Mouse (Mus musculus) kidney, adult 8-10 months (tissue): ENCODE measurements around the gene Prom1.
A peak's percentile ranks its signal among the peaks of the same experiment; 100 is the strongest.
"Not testable (repeated sequence)": the region's sequence is repeated elsewhere in the genome, so short reads cannot be mapped to it uniquely, and the experiment has no call there.

Source experiments
- DNase-seq, 2 experiments: peaks; one replicate each; pipeline ENCODE4 v3.0.0; 2022

Prom1 gene

GRCm38 (mm10) chr5:44101231-44102110, at the start of gene Prom1:
Gene Prom1 (minus strand): TSS chr5:44102032.
- DNase-seq: peak; percentile 69 to 85

- DNase-seq: no peak
These were observed 45.9 kb upstream of the Prom1 start for GRCm38 (mm10) chr5:44147732-44148131.

GRCm38 (mm10) chr5:44146437-44147332, 44.9 kb upstream of the Prom1 start:
- no peak for DNase-seq

- no peak for DNase-seq
These were observed 41.8 kb upstream of the Prom1 start for GRCm38 (mm10) chr5:44143467-44144235.

- DNase-seq: no peak
These were observed 25.7 kb upstream of the Prom1 start for GRCm38 (mm10) chr5:44127487-44127886.

GRCm38 (mm10) chr5:44126574-44126973, 24.7 kb upstream of the Prom1 start:
- not testable (repeated sequence) for DNase-seq

- DNase-seq: no peak
These were observed 19.6 kb upstream of the Prom1 start for GRCm38 (mm10) chr5:44121390-44121789.

GRCm38 (mm10) chr5:44113138-44113537, 11.3 kb upstream of the Prom1 start:
- peak; percentile 34 to 47 for DNase-seq

GRCm38 (mm10) chr5:44109121-44109520, 7.3 kb upstream of the Prom1 start:
- peak; percentile 36 to 78 for DNase-seq

GRCm38 (mm10) chr5:44108125-44108524, 6.3 kb upstream of the Prom1 start:
- no peak for DNase-seq

- DNase-seq: peak; percentile 72 to 88
These were observed 3.4 kb upstream of the Prom1 start for GRCm38 (mm10) chr5:44105192-44105591.

- no peak for DNase-seq
These were observed 2.9 kb upstream of the Prom1 start for GRCm38 (mm10) chr5:44104686-44105085.

GRCm38 (mm10) chr5:44104120-44104519, 2.3 kb upstream of the Prom1 start:
- DNase-seq: no peak

- DNase-seq: peak; percentile 40 to 83
These were observed 1.3 kb upstream of the Prom1 start for GRCm38 (mm10) chr5:44103121-44103520.

- peak; percentile 50 to 52 for DNase-seq
These were observed 1.1 kb downstream of the Prom1 start for GRCm38 (mm10) chr5:44100544-44101230.

- no peak for DNase-seq
These were observed 1.7 kb downstream of the Prom1 start for GRCm38 (mm10) chr5:44100187-44100543.

- no peak for DNase-seq
These were observed 4.8 kb downstream of the Prom1 start for GRCm38 (mm10) chr5:44096996-44097395.

GRCm38 (mm10) chr5:44096106-44096505, 5.7 kb downstream of the Prom1 start:
- DNase-seq: peak; percentile 33 to 44

GRCm38 (mm10) chr5:44095697-44096096, 6.1 kb downstream of the Prom1 start:
- DNase-seq: no peak

- DNase-seq: no peak
These were observed 14.8 kb downstream of the Prom1 start for GRCm38 (mm10) chr5:44087034-44087433.

- no peak for DNase-seq
These were observed 16.0 kb downstream of the Prom1 start for GRCm38 (mm10) chr5:44085871-44086270.

GRCm38 (mm10) chr5:44081108-44081507, 20.7 kb downstream of the Prom1 start:
- no peak for DNase-seq
